Mouse (Mus musculus): ENCODE results near the gene Plekha6. TPM values are rescaled to one million over a fixed set of nuclear protein-coding genes. Genes with fewer than 3 reads are reported as not detected.

Gene Plekha6
- polyA plus RNA-seq, 1 experiment from 2014 or later = 2.6 TPM

GRCm38 (mm10) chr1:133270336-133270735, 106.3 kb downstream of the Plekha6 start:
- H3K9me3 ChIP-seq = no peaks in the 10 kb centered on the region
- WGBS = 52% methylated on average over 6 of the region's 6 CpGs

GRCm38 (mm10) chr1:133274163-133274562, 110.2 kb downstream of the Plekha6 start:
- no peaks in the 10 kb centered on the region for H3K9me3 ChIP-seq
- no peak overlapping the region for H3K4me2 ChIP-seq (replicated peaks)
- no peak overlapping the region for H3K27ac ChIP-seq
- ATAC-seq (ENCODE audit: low FRiP score, low read depth) = no peak
- H3K36me3 ChIP-seq = no peaks in the 10 kb centered on the region
- H3K4me1 ChIP-seq = no peaks in the 10 kb centered on the region
- H3K9ac ChIP-seq = no peak overlapping the region
- 86% methylated on average over 19 of the region's 19 CpGs for WGBS
- H3K4me3 ChIP-seq = no peak overlapping the region
- H3K27me3 ChIP-seq = no peaks in the 10 kb centered on the region

More at GRCm38 (mm10) chr1:133270336-133270735, 106.3 kb downstream of the Plekha6 start:
- Histone ChIP-seq H3K27ac (no peak overlapping the region), H3K4me2 (replicated peaks) (no peak overlapping the region), H3K36me3 (no peaks in the 10 kb centered on the region), H3K4me3 (no peak overlapping the region), H3K27me3 (0 out of 2 replicates have a peak, but pooled peaks cover 3% of the 10 kb centered on the region), H3K4me1 (peaks cover 6% of the 10 kb centered on the region), H3K9ac (no peak overlapping the region)
- no peak for ATAC-seq (ENCODE audit: low FRiP score, low read depth)

DNA sequence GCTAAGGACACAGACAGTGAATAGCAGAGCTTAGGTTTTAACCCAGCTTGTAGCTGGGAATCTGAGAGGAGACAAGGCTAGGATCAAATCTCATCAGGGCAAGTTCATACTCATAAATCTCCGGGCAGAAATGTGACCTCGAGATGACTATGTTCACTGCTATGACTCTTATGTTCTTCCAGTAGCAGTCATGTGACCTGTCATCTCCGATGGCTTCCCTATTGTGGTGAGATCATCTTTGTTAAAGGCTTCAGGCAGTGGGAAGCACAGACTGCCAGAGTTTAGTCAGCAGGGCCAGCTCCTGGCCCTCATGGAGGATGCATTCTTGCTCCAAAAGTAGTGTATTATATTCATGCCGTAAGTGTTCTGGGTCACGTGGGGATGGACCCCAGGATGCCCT, 113.0 kb downstream of the Plekha6 start:
- H3K9ac ChIP-seq = no peak overlapping the region
- H3K27me3 ChIP-seq = no peaks in the 10 kb centered on the region
- ATAC-seq (ENCODE audit: low FRiP score, low read depth) = no peak
- 82% methylated on average over 5 of the region's 5 CpGs for WGBS
- no peaks in the 10 kb centered on the region for H3K36me3 ChIP-seq
- H3K4me1 ChIP-seq = no peaks in the 10 kb centered on the region
- no peak overlapping the region for H3K4me2 ChIP-seq (replicated peaks)
- H3K27ac ChIP-seq = no peak overlapping the region
- H3K9me3 ChIP-seq = no peaks in the 10 kb centered on the region
- H3K4me3 ChIP-seq = no peak overlapping the region

- ATAC-seq (ENCODE audit: low FRiP score, low read depth) = no peak
- Histone ChIP-seq H3K4me2 (replicated peaks) (no peak overlapping the region), H3K27ac (no peak overlapping the region), H3K9me3 (no peaks in the 10 kb centered on the region), H3K27me3 (no peaks in the 10 kb centered on the region), H3K36me3 (no peaks in the 10 kb centered on the region), H3K4me1 (no peaks in the 10 kb centered on the region), H3K4me3 (no peak overlapping the region), H3K9ac (no peak overlapping the region)
- 73% methylated on average over 6 of the region's 6 CpGs for WGBS
Measured at GRCm38 (mm10) chr1:133278539-133278938, 114.5 kb downstream of the Plekha6 start.

- Histone ChIP-seq H3K27me3 (no peaks in the 10 kb centered on the region), H3K27ac (no peak overlapping the region), H3K36me3 (no peaks in the 10 kb centered on the region), H3K4me2 (replicated peaks) (no peak overlapping the region), H3K4me3 (no peak overlapping the region), H3K9me3 (no peaks in the 10 kb centered on the region), H3K4me1 (no peaks in the 10 kb centered on the region), H3K9ac (no peak overlapping the region)
- 68% methylated on average over 15 of the region's 15 CpGs for WGBS
- no peak for ATAC-seq (ENCODE audit: low FRiP score, low read depth)
Measured at GRCm38 (mm10) chr1:133278946-133279631, 115.1 kb downstream of the Plekha6 start.

GRCm38 (mm10) chr1:133279632-133280093, 115.7 kb downstream of the Plekha6 start:
- no peak overlapping the region for H3K9ac ChIP-seq
- no peaks in the 10 kb centered on the region for H3K4me1 ChIP-seq
- H3K4me3 ChIP-seq = no peak overlapping the region
- no peak overlapping the region for H3K27ac ChIP-seq
- no peaks in the 10 kb centered on the region for H3K9me3 ChIP-seq
- no peaks in the 10 kb centered on the region for H3K36me3 ChIP-seq
- ATAC-seq (ENCODE audit: low FRiP score, low read depth) = no peak
- H3K27me3 ChIP-seq = no peaks in the 10 kb centered on the region
- H3K4me2 ChIP-seq (replicated peaks) = no peak overlapping the region
- 90% methylated on average over 11 of the region's 11 CpGs for WGBS

DNA sequence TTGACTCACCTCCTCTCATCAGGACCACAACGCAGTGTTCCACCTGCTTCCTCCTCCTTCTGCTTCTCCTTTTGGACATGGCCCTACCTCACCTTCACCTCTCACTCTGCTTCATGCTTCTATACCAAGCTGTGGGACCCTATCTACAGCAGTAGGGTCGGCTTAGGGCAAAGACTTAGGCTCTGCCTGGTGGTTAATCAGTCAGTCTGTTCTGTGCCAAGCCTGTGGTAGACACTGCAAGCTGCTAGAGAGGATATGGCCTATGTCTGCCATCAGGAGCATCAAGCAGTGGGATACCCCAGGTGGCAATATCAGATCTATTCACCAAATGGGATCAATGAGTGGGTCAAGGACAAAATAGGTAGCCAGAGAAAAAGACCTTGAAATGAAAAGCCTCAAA, 116.5 kb downstream of the Plekha6 start:
- 89% methylated on average over 2 of the region's 2 CpGs for WGBS
- ATAC-seq (ENCODE audit: low FRiP score, low read depth) = no peak
- H3K27ac ChIP-seq = no peak overlapping the region

DNA sequence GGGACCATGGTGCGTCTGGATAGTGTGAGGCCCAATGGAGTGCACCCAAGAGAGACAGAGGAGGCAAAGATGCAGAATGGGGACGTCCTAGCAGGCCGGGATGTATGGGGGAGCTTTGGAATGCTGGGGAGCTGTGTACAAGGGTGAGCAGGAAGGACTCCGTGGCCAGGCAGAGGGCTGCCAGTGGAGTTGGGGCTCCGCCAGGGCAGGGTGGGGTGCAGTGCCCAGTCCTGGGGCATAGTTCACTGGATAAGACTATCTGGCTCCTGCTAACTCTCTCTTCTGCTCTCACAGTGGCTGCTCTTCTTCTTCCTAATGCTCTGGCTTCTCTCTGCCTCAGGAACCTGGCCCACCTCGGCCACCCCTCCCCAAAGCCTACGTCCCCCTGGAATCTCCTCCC, 121.9 kb downstream of the Plekha6 start:
- no peaks in the 10 kb centered on the region for H3K4me1 ChIP-seq
- H3K27ac ChIP-seq = no peak overlapping the region
- ATAC-seq (ENCODE audit: low FRiP score, low read depth) = no peak
- no peak overlapping the region for H3K4me3 ChIP-seq
- H3K9me3 ChIP-seq = no peaks in the 10 kb centered on the region
- H3K36me3 ChIP-seq = no peaks in the 10 kb centered on the region
- no peak overlapping the region for H3K9ac ChIP-seq
- 82% methylated on average over 7 of the region's 7 CpGs for WGBS
- H3K27me3 ChIP-seq = no peaks in the 10 kb centered on the region
- H3K4me2 ChIP-seq (replicated peaks) = no peak overlapping the region

More for the DNA sequence above, 116.5 kb downstream of the Plekha6 start:
- no peak overlapping the region for H3K4me2 ChIP-seq (replicated peaks)
- H3K9me3 ChIP-seq = no peaks in the 10 kb centered on the region
- no peak overlapping the region for H3K4me3 ChIP-seq
- H3K9ac ChIP-seq = no peak overlapping the region
- H3K27me3 ChIP-seq = no peaks in the 10 kb centered on the region
- no peaks in the 10 kb centered on the region for H3K36me3 ChIP-seq
- no peaks in the 10 kb centered on the region for H3K4me1 ChIP-seq

- no peak overlapping the region for H3K4me2 ChIP-seq (replicated peaks)
- H3K4me3 ChIP-seq = no peak overlapping the region
- no peak for ATAC-seq (ENCODE audit: low FRiP score, low read depth)
- H3K9ac ChIP-seq = no peak overlapping the region
- H3K27me3 ChIP-seq = no peaks in the 10 kb centered on the region
- H3K36me3 ChIP-seq = no peaks in the 10 kb centered on the region
- no peaks in the 10 kb centered on the region for H3K9me3 ChIP-seq
- no peaks in the 10 kb centered on the region for H3K4me1 ChIP-seq
- no peak overlapping the region for H3K27ac ChIP-seq
- 79% methylated on average over 4 of the region's 4 CpGs for WGBS
Measured at GRCm38 (mm10) chr1:133287051-133287450, 123.0 kb downstream of the Plekha6 start.

DNA sequence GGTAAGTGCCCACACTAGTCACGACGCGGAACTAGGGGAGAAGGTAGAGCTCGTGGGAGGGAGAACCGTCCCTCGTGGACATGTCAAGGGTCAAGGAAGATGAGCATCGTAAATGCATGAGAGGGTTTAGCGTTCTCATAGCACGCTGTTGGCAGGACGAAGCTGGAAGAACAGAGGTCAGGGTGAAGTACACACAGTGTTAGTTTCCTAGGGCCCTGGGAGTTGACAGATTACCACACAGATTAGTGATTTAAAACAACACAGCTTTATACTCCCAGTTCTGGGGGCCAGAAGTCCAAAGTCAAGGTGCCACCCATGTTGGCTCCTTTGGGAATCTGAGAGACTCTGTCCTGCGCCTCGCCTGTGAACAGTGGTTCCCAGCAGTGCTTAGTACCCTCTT, 123.9 kb downstream of the Plekha6 start:
- no peak for ATAC-seq (ENCODE audit: low FRiP score, low read depth)
- Histone ChIP-seq H3K9me3 (no peaks in the 10 kb centered on the region), H3K36me3 (no peaks in the 10 kb centered on the region), H3K4me2 (replicated peaks) (no peak overlapping the region), H3K4me3 (no peak overlapping the region), H3K4me1 (no peaks in the 10 kb centered on the region), H3K9ac (no peak overlapping the region), H3K27ac (no peak overlapping the region), H3K27me3 (no peaks in the 10 kb centered on the region)
- WGBS = 89% methylated on average over 12 of the region's 12 CpGs

GRCm38 (mm10) chr1:133291888-133292287, 127.9 kb downstream of the Plekha6 start:
- H3K27ac ChIP-seq = no peak overlapping the region
- 84% methylated on average over 6 of the region's 6 CpGs for WGBS
- H3K4me1 ChIP-seq = peaks cover 7% of the 10 kb centered on the region
- peaks cover 4% of the 10 kb centered on the region; the same call in 1 of the 2 replicates for H3K27me3 ChIP-seq
- H3K9me3 ChIP-seq = no peaks in the 10 kb centered on the region
- H3K4me2 ChIP-seq (replicated peaks) = no peak overlapping the region
- H3K4me3 ChIP-seq = no peak overlapping the region
- no peaks in the 10 kb centered on the region for H3K36me3 ChIP-seq
- H3K9ac ChIP-seq = no peak overlapping the region
- ATAC-seq (ENCODE audit: low FRiP score, low read depth) = no peak

GRCm38 (mm10) chr1:133292608-133293007, 128.6 kb downstream of the Plekha6 start:
- Histone ChIP-seq H3K4me2 (replicated peaks) (no peak overlapping the region), H3K4me1 (peaks cover 7% of the 10 kb centered on the region), H3K9me3 (no peaks in the 10 kb centered on the region), H3K27ac (no peak overlapping the region), H3K4me3 (no peak overlapping the region), H3K9ac (no peak overlapping the region), H3K36me3 (no peaks in the 10 kb centered on the region), H3K27me3 (peaks cover 5% of the 10 kb centered on the region; the same call in 1 of the 2 replicates)
- ATAC-seq (ENCODE audit: low FRiP score, low read depth) = no peak

DNA sequence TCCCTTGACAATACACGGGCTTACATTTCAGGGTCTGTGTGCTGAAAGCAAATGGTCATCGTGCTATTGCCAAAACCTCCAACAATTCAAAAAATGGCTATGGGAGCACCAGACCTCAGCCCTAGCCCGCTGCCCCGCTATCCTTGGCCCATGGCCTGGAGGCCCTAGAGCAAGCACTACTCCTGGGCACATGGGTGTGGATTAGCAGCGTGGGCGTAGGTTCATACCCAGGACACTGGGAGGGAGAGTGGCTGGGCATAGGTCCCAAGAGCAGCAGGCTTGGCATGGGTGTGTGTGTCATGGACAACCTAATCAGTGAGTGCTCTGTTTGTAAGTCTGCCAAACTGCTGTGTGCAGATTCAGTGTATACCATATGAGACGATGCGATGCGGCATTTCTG, 132.4 kb downstream of the Plekha6 start:
- ATAC-seq (ENCODE audit: low FRiP score, low read depth) = no peak
- Histone ChIP-seq H3K9me3 (no peaks in the 10 kb centered on the region), H3K4me1 (peaks cover 20% of the 10 kb centered on the region), H3K27me3 (peaks cover 42% of the 10 kb centered on the region), H3K4me2 (replicated peaks) (no peak overlapping the region), H3K36me3 (no peaks in the 10 kb centered on the region), H3K27ac (no peak overlapping the region), H3K9ac (no peak overlapping the region), H3K4me3 (no peak overlapping the region)
- WGBS = 86% methylated on average over 9 of the region's 9 CpGs
